Mouse (Mus musculus) small intestine, adult 2 months (tissue): ENCODE measurements around the gene Sh3pxd2a. TPM values are rescaled to one million over a fixed set of nuclear protein-coding genes. Genes with fewer than 3 reads are reported as not detected.

Experiments used
- H3K27ac ChIP-seq: fragments of 200-500 bp; 2 replicates; pipeline ENCODE4 v1.5.1; 2012; ENCODE audit warnings: low read depth, low read length, control low read depth, inconsistent platforms; ENCODE audit not compliant: insufficient read depth
- H3K27me3 ChIP-seq: fragments of 200-500 bp; 2 replicates; pipeline ENCODE4 v1.6.1; 2012; ENCODE audit warnings: mild to moderate bottlenecking, moderate library complexity, low read length, inconsistent platforms; ENCODE audit not compliant: control insufficient read depth, insufficient read depth
- H3K36me3 ChIP-seq: fragments of 200-500 bp; 2 replicates; pipeline ENCODE4 v1.6.1; 2012; ENCODE audit warnings: mild to moderate bottlenecking, low read length, control low read depth, inconsistent platforms; ENCODE audit not compliant: control insufficient read depth, insufficient read depth
- H3K4me1 ChIP-seq: fragments of 200-500 bp; 2 replicates; pipeline ENCODE4 v1.6.1; 2012; ENCODE audit warnings: low read length, inconsistent platforms, mixed read lengths; ENCODE audit not compliant: control insufficient read depth, insufficient read depth, insufficient read length
- H3K4me3 ChIP-seq: fragments of 200-500 bp; 2 replicates; pipeline ENCODE4 v1.5.1; 2012; ENCODE audit warnings: low read depth, mild to moderate bottlenecking, control low read depth, inconsistent platforms, low read length, moderate library complexity
- CTCF ChIP-seq: fragments of 200-500 bp; IDR thresholded peaks from 2 replicates; pipeline ENCODE4 v1.5.1; 2012; ENCODE audit warnings: low read depth, mild to moderate bottlenecking, control low read depth, inconsistent platforms, low read length, moderate library complexity, mixed read lengths; ENCODE audit not compliant: insufficient replicate concordance, insufficient read length; ENCODE audit errors: extremely low read depth
- POLR2A ChIP-seq: fragments of 200-500 bp; IDR thresholded peaks from 2 replicates; pipeline ENCODE4 v1.6.1; 2012; ENCODE audit warnings: low read depth, mild to moderate bottlenecking, control low read depth, inconsistent platforms, low read length, moderate library complexity
- WGBS: fragments of 180-500 bp; shearing (Covaris S2); methylation state at CpG from one replicate; pipeline ENCODE4 v1.1.7; 2018; 5-methylcytosine and 5-hydroxymethylcytosine counted together
- polyA plus RNA-seq: library from polyadenylated mRNA; depleted of rRNA; stranded (reverse); fragments of >200 nt; gene quantifications from 2 replicates; pipeline ENCODE4 v1.2.3, GENCODE M21; 2012

The Sh3pxd2a gene
- polyA plus RNA-seq, 1 experiment: 6.3 TPM

DNA sequence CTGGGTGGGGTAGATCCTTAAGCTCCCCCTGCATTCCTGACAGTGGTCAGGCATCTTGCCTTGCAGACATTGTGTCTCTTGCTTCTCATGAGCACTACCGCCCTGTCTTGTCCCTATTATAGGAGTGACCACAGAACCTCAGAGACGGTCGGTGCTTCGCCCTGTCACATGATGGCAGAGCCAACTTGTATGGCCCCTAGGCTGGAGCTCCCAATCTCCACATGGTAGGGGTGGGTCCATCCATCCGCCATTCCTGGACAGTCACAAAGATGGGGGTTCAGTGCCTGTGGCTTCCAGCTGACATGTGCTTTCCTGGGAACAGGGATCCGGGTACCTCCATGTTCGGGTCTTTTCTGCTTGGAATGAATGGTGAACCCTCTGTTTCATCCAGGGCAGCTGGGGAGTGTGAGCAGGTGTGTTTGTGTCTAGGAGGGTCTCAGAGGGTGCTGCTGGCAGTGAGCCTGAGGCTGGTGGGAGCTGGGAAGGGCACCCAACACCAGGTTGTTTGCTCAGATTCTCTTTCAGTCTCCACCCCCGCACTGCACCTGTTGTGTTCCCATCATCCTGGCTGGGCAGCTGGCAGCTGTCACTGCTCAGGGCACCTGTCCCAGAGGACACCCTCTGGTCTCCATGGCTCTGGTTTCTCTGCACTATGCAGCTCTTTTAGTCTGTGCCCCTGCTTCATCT lies 241.9 kb downstream of the Sh3pxd2a start:
- Histone ChIP-seq H3K4me1 (0 out of 2 replicates have a peak, but pooled peaks cover 5% of the 10 kb centered on the region), H3K27me3 (no peaks in the 10 kb centered on the region), H3K27ac (no peak overlapping the region), H3K36me3 (no peaks in the 10 kb centered on the region), H3K4me3 (no peak overlapping the region)
- 59% methylated on average over 8 of the region's 8 CpGs for WGBS
- TF ChIP-seq CTCF (no peak), POLR2A (no peak)

DNA sequence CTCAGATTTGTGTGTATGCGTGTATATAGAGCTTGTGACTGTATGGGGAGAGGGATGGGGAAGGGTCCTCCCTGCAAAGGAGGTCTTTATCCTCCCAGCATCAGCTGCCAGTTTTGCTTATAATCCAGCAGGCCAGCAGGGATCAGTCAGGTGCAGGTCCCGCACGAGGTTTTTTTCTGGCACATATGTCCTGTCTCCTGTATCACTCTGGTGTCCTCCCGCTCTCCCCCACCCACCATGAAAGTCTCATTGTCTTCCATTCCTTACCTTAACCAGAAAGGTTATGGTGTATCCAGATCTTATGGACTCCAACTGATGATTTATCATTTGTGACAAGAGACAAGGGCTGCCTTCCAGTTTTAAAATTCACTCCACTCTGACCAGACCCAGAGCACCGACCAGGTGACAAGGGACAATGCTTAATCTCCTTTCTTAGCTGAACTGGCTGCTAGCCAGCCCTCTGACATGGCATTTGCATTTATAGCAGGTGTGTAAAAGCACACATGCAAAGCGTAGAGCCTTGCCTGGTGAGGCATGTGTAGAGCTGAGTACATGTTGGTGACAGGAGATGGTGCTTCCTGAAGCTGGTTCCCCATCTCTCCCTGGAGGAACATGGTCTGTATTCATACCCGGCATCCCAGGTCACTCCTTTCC lies 242.6 kb downstream of the Sh3pxd2a start:
- WGBS: 61% methylated on average over 7 of the region's 7 CpGs
- Histone ChIP-seq H3K36me3 (no peaks in the 10 kb centered on the region), H3K27me3 (no peaks in the 10 kb centered on the region), H3K27ac (no peak overlapping the region), H3K4me1 (0 out of 2 replicates have a peak, but pooled peaks cover 5% of the 10 kb centered on the region), H3K4me3 (no peak overlapping the region)
- TF ChIP-seq POLR2A: no peak
- no peak for TF ChIP-seq CTCF

DNA sequence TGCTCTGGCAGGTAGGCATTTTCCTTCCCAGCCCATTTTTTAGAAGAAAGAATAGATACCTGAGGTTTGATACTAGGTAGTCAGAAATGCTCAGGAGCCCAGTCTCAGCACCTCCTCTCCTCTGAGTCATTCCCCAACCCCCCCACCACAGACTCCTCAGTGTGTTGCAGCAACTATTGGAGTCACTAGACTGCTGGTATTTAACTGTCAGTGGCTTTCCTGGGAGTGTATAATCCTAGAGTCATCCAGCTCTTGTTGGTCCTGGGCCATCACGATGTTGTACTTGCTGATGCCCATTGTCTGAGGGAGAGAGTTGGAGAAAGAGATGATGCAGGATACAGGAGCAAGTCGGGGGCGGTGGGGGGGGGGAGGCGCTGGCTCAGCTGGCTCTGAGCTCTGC lies 243.2 kb downstream of the Sh3pxd2a start:
- WGBS: 84% methylated on average over 4 of the region's 4 CpGs
- no peaks in the 10 kb centered on the region for H3K36me3 ChIP-seq
- no peaks in the 10 kb centered on the region for H3K27me3 ChIP-seq
- no peak overlapping the region for H3K27ac ChIP-seq
- no peak overlapping the region for H3K4me3 ChIP-seq
- H3K4me1 ChIP-seq: 0 out of 2 replicates have a peak, but pooled peaks cover 5% of the 10 kb centered on the region
- no peak for TF ChIP-seq POLR2A

DNA sequence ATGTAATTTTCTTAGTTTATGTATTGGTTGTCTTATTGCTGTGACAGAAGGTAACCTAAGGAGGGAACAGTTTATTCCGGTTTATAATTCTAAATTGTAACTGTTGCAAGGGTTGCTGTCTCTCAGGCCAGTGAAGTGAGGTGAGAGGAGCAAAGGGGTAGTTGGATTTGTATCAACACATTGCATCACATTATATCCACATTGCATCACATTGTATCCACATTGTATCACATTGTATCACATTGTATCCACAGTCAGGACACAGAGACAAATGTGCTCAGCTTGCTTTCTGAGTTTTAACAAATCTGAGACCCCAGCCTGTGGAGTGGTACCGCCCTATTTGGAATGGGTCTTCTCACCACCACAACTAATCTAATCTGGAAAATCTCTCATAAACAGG lies 244.0 kb downstream of the Sh3pxd2a start:
- Histone ChIP-seq H3K4me1 (0 out of 2 replicates have a peak, but pooled peaks cover 5% of the 10 kb centered on the region), H3K36me3 (no peaks in the 10 kb centered on the region), H3K27ac (no peak overlapping the region), H3K27me3 (no peaks in the 10 kb centered on the region), H3K4me3 (no peak overlapping the region)
- TF ChIP-seq CTCF (no peak), POLR2A (no peak)
- WGBS: 89% methylated on average over 2 of the region's 2 CpGs

DNA sequence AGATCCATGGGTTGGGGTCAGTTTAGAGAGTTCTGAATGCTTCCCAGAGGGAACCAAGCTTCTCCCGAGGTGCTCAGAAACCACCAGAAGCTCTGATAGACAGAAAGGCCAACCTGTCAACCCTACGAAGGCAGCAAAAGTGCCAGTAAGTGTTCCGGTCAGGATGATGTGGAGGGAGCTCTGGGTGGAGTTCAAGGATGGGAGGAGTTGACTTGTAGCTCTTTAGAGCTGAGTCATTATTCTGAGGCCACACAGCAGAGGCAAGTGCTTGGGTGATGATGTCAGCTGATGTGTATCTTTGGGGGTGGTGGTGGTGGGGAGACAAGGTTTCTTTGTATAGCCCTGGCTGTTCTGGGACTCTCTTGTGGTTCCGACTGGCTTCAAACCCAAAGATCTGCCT lies 244.6 kb downstream of the Sh3pxd2a start:
- Histone ChIP-seq H3K4me3 (no peak overlapping the region), H3K36me3 (no peaks in the 10 kb centered on the region), H3K27me3 (no peaks in the 10 kb centered on the region), H3K27ac (no peak overlapping the region), H3K4me1 (0 out of 2 replicates have a peak, but pooled peaks cover 5% of the 10 kb centered on the region)
- TF ChIP-seq CTCF (no peak), POLR2A (no peak)
- 61% methylated on average over 4 of the region's 4 CpGs for WGBS

DNA sequence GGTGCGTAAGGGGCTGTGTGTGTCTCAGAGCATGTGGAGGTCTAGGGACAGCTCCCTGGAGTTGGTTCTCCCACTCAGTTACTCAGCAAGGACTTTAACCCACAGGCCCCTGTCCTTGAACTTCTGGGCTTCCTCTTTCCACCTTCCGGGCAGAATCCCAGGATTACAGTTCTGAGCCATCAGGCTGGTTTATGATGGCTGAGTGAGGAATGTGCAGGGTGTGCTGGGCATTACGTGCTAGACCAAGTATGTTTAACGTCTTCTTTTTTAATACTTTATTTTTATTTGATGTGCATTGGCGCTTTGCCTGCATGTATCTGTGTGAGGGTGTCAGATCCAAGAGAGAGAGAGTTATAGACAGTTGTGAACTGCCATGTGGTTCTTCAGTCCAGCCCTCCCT lies 247.4 kb downstream of the Sh3pxd2a start:
- Histone ChIP-seq H3K4me3 (no peak overlapping the region), H3K27ac (no peak overlapping the region), H3K27me3 (no peaks in the 10 kb centered on the region), H3K4me1 (no peaks in the 10 kb centered on the region), H3K36me3 (no peaks in the 10 kb centered on the region)
- TF ChIP-seq CTCF (no peak), POLR2A (no peak)
- 48% methylated on average over 5 of the region's 5 CpGs for WGBS

DNA sequence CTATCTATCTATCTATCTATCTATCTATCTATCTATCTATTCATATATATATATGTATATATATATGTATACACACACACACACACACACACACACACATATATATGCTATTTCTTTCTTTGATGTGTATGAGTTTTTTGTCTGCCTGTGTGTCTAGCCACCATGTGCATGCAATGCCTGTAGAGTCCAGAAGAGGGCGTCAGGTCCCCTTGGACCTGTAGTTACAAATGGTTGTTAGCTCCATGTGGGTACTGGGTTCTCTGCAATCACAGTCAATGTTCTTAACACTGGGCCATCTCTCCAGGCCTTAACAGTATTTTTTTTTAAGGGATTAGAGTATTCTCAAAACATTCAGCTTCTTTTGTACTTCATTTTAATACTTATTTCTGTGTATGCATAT lies 250.7 kb downstream of the Sh3pxd2a start:
- TF ChIP-seq CTCF (no peak), POLR2A (no peak)
- no peaks in the 10 kb centered on the region for H3K27me3 ChIP-seq
- no peaks in the 10 kb centered on the region for H3K36me3 ChIP-seq
- 51% methylated on average over 1 of the region's 1 CpGs for WGBS
- no peak overlapping the region for H3K27ac ChIP-seq
- no peaks in the 10 kb centered on the region for H3K4me1 ChIP-seq
- H3K4me3 ChIP-seq: no peak overlapping the region

DNA sequence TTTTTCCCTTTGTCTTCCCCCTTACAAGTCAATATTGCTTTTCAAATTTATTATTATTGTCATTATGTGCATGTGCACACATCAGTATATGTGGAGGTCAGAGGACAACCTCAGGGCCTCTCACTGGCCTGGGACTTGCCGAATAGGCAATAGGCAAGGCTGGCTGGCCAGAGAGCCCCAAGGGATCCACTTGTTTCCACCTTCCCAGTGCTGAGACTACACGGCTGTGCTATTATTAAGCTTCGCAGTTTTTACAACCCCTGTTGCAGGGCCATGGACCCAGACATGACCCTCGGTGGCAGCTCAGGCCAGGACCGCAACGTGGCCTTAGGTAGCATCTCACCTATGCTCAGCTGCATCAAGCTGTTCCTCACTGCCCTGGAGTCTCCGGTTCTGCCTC lies 251.8 kb downstream of the Sh3pxd2a start:
- H3K4me1 ChIP-seq: no peaks in the 10 kb centered on the region
- no peak for TF ChIP-seq CTCF
- no peak for TF ChIP-seq POLR2A
- no peaks in the 10 kb centered on the region for H3K36me3 ChIP-seq
- no peak overlapping the region for H3K27ac ChIP-seq
- no peak overlapping the region for H3K4me3 ChIP-seq
- WGBS: 83% methylated on average over 7 of the region's 7 CpGs
- no peaks in the 10 kb centered on the region for H3K27me3 ChIP-seq
